Mouse (Mus musculus) stomach, embryonic 16.5 days (tissue): ENCODE results near the gene Hoxa9. TPM values are rescaled to one million over a fixed set of nuclear protein-coding genes. Genes with fewer than 3 reads are reported as not detected.

ENCODE experiments used
- ATAC-seq: fragments of 200-750 bp; cut with Nextera tagmentation; 2 replicates; pipeline ENCODE4 v1.8.0; 2017; ENCODE audit warnings: moderate number of reproducible peaks, moderate TSS enrichment; ENCODE audit not compliant: insufficient read depth, low FRiP score
- H3K27ac ChIP-seq: fragments of 300-500 bp; sonication (generic); 2 replicates; pipeline ENCODE4 v1.5.1; 2014; ENCODE audit warnings: low read length
- H3K27me3 ChIP-seq: fragments of 300-500 bp; sonication (generic); 2 replicates; pipeline ENCODE4 v1.6.1; 2014; ENCODE audit warnings: low read length, control low read depth, mixed read lengths; ENCODE audit not compliant: control insufficient read depth, insufficient read depth
- H3K36me3 ChIP-seq: fragments of 300-500 bp; sonication (generic); 2 replicates; pipeline ENCODE4 v1.6.1; 2014; ENCODE audit warnings: low read length; ENCODE audit not compliant: control insufficient read depth, insufficient read depth
- H3K4me1 ChIP-seq: fragments of 300-500 bp; sonication (generic); 2 replicates; pipeline ENCODE4 v1.6.1; 2014; ENCODE audit warnings: low read length, control low read depth, mixed read lengths; ENCODE audit not compliant: control insufficient read depth, insufficient read depth
- H3K4me2 ChIP-seq: fragments of 300-500 bp; sonication (generic); 2 replicates; pipeline ENCODE4 v1.6.1; 2014; ENCODE audit warnings: low read depth, low read length, mixed read lengths
- H3K4me3 ChIP-seq: fragments of 300-500 bp; sonication (generic); replicated peaks from 2 replicates; pipeline ENCODE4 v1.5.1; 2014; ENCODE audit warnings: mild to moderate bottlenecking, low read length
- H3K9ac ChIP-seq: fragments of 300-500 bp; sonication (generic); 2 replicates; pipeline ENCODE4 v1.6.1; 2014; ENCODE audit warnings: low read length
- H3K9me3 ChIP-seq: fragments of 300-500 bp; sonication (generic); replicated peaks from 2 replicates; pipeline ENCODE4 v1.6.1; 2016; ENCODE audit warnings: low read length, control low read depth; ENCODE audit not compliant: control insufficient read depth
- WGBS: fragments of 180-500 bp; shearing (Covaris S2); extraction: QIAGEN DNeasy Blood & Tissue Kit; methylation state at CpG from one replicate; pipeline ENCODE4 v1.1.7; 2014; 5-methylcytosine and 5-hydroxymethylcytosine counted together
- polyA plus RNA-seq: library from polyadenylated mRNA; unstranded; fragments of >200 nt; fragmentation: Nextera tagmentation; extraction: Ambion mirVana; gene quantifications from 2 replicates; pipeline ENCODE4 v1.2.1, GENCODE M21; 2015

Gene Hoxa9
- polyA plus RNA-seq, 1 experiment from 2014 or later = 0.50 TPM

- peak overlapping the region; percentile 98 for H3K27ac ChIP-seq
- H3K27me3 ChIP-seq = no peaks in the 10 kb centered on the region
- H3K4me1 ChIP-seq = peaks cover 24% of the 10 kb centered on the region
- H3K9me3 ChIP-seq = no peaks in the 10 kb centered on the region
- peak overlapping the region; percentile 71 for H3K4me2 ChIP-seq
- no peaks in the 10 kb centered on the region for H3K36me3 ChIP-seq
- no peak for ATAC-seq
- H3K9ac ChIP-seq = peak overlapping the region; percentile 91
- H3K4me3 ChIP-seq = peak overlapping the region; percentile 60
- WGBS = 17% methylated on average over 4 of the region's 4 CpGs
Measured at GRCm38 (mm10) chr6:52178918-52179665, 51.8 kb downstream of the Hoxa9 start.

GRCm38 (mm10) chr6:52177806-52178205 is 53.1 kb downstream of the Hoxa9 start:
- peak overlapping the region; percentile 71 for H3K4me2 ChIP-seq
- ATAC-seq = no peak
- H3K4me3 ChIP-seq = peak overlapping the region; percentile 60
- no peaks in the 10 kb centered on the region for H3K36me3 ChIP-seq
- H3K27me3 ChIP-seq = no peaks in the 10 kb centered on the region
- 16% methylated on average over 9 of the region's 9 CpGs for WGBS
- peaks cover 17% of the 10 kb centered on the region for H3K4me1 ChIP-seq
- H3K9ac ChIP-seq = peak overlapping the region; percentile 91
- H3K27ac ChIP-seq = peak overlapping the region; percentile 98
- H3K9me3 ChIP-seq = no peaks in the 10 kb centered on the region

GRCm38 (mm10) chr6:52177061-52177735 is 53.7 kb downstream of the Hoxa9 start, which contains the start of gene 5730596B20Rik:
TSS of gene 5730596B20Rik (plus strand) at chr6:52177498.
- peak within 1 kb of the TSS; percentile 71 for H3K4me2 ChIP-seq
- H3K27me3 ChIP-seq = no peaks in the 10 kb centered on the region
- H3K4me3 ChIP-seq = peak within 1 kb of the TSS; percentile 60
- peak within 1 kb of the TSS; percentile 91 for H3K9ac ChIP-seq
- no peaks in the 10 kb centered on the region for H3K36me3 ChIP-seq
- ATAC-seq = no peak
- H3K4me1 ChIP-seq = peaks cover 20% of the 10 kb centered on the region
- no peaks in the 10 kb centered on the region for H3K9me3 ChIP-seq
- H3K27ac ChIP-seq = peak within 1 kb of the TSS; percentile 98
- 2% methylated on average over 36 of the region's 36 CpGs for WGBS

- Histone ChIP-seq H3K27me3 (no peaks in the 10 kb centered on the region), H3K36me3 (no peaks in the 10 kb centered on the region), H3K9ac (peak overlapping the region; percentile 91), H3K4me2 (peak overlapping the region; percentile 71), H3K9me3 (no peaks in the 10 kb centered on the region), H3K4me1 (peaks cover 21% of the 10 kb centered on the region), H3K4me3 (peak overlapping the region; percentile 60), H3K27ac (peak overlapping the region; percentile 98)
- ATAC-seq = no peak
- WGBS = 4% methylated on average over 6 of the region's 6 CpGs
Measured at GRCm38 (mm10) chr6:52176391-52176790, 54.5 kb downstream of the Hoxa9 start.

GRCm38 (mm10) chr6:52175864-52176263 is 55.0 kb downstream of the Hoxa9 start:
- Histone ChIP-seq H3K36me3 (no peaks in the 10 kb centered on the region), H3K27me3 (no peaks in the 10 kb centered on the region), H3K9ac (peak overlapping the region; percentile 91), H3K27ac (peak overlapping the region; percentile 98), H3K4me3 (peak overlapping the region; percentile 60), H3K4me2 (peak overlapping the region; percentile 71), H3K9me3 (no peaks in the 10 kb centered on the region), H3K4me1 (peaks cover 21% of the 10 kb centered on the region)
- under 1% methylated on average over 17 of the region's 35 CpGs for WGBS
- peak; percentile 54 for ATAC-seq

- peak overlapping the region; percentile 98 for H3K27ac ChIP-seq
- peaks cover 26% of the 10 kb centered on the region for H3K4me1 ChIP-seq
- ATAC-seq = peak; percentile 29; the same call in 1 of the 2 replicates
- WGBS = 3% methylated on average over 41 of the region's 41 CpGs
- H3K27me3 ChIP-seq = no peaks in the 10 kb centered on the region
- H3K4me2 ChIP-seq = peak overlapping the region; percentile 71
- no peaks in the 10 kb centered on the region for H3K36me3 ChIP-seq
- peak overlapping the region; percentile 60 for H3K4me3 ChIP-seq
- no peaks in the 10 kb centered on the region for H3K9me3 ChIP-seq
- H3K9ac ChIP-seq = peak overlapping the region; percentile 91
Measured at GRCm38 (mm10) chr6:52174968-52175751, 55.7 kb downstream of the Hoxa9 start.

- H3K27ac ChIP-seq = peak overlapping the region; percentile 99
- ATAC-seq = no peak
- H3K4me1 ChIP-seq = peaks cover 28% of the 10 kb centered on the region
Measured at GRCm38 (mm10) chr6:52173648-52174047, 57.2 kb downstream of the Hoxa9 start.

More at GRCm38 (mm10) chr6:52173648-52174047, 57.2 kb downstream of the Hoxa9 start:
- Histone ChIP-seq H3K4me2 (peak overlapping the region; percentile 65), H3K36me3 (no peaks in the 10 kb centered on the region), H3K9me3 (no peaks in the 10 kb centered on the region), H3K9ac (peak overlapping the region; percentile 78), H3K4me3 (peak overlapping the region; percentile 48), H3K27me3 (no peaks in the 10 kb centered on the region)
- 8% methylated on average over 4 of the region's 4 CpGs for WGBS
